Mouse (Mus musculus) cerebellum, postnatal 10 days (tissue): Measurements from ENCODE around the gene Pgm5.
A peak's percentile ranks its signal among the peaks of the same experiment; 100 is the strongest.
"Not testable (repeated sequence)": the region's sequence is repeated elsewhere in the genome, so short reads cannot be mapped to it uniquely, and the experiment has no call there.

Experiments
- DNase-seq, 2 experiments: peaks; one replicate each; pipeline ENCODE4 v3.0.0; 2021; ENCODE audit warnings: mixed read lengths in 2 of 2

The Pgm5 gene

DNA sequence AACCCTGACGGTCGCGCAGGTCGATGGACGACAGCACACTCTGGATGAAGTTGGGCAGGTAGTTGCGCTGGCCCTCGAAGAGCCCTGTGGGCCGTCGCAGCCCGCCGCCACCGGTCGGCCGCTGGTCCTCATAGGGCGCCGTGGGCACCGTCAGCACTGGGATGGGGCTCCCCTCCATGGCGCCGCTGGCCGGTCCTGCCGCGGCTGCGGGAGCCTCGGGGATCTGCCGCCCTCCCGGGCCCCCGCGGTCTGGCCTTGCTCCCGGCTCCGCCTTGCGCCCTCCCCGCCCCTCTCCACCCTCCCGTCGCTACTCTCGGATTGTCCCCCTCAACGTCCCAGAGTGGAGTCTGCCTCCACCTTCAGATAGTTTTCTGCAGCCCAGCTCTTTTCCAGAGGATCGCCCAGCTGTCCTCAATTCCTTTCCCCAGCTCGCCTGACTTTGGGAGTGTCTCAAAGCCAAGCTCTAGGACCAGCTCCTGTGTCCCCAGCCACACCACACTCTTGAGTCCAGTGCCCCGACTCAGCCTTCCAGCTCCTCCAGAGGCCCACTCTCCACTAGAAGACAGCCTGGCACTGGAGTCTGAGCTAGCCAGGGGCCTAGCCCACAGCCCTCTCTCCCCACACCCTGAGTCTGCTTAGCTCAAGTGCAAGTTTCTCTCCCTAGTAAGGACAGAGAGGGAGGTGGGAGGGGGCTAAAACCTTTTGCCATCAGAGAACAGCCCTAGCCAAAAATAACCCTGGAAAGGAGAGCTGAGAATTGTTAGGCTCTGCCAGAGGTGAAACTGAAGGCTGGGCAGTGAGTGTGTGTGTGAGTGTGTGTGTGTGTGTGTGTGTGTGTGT is at the start of gene Pgm5:
Gene Pgm5 (minus strand): TSS at position 244 of the 840 bp plus-strand sequence.
- DNase-seq: peak; percentile 23 to 39

DNA sequence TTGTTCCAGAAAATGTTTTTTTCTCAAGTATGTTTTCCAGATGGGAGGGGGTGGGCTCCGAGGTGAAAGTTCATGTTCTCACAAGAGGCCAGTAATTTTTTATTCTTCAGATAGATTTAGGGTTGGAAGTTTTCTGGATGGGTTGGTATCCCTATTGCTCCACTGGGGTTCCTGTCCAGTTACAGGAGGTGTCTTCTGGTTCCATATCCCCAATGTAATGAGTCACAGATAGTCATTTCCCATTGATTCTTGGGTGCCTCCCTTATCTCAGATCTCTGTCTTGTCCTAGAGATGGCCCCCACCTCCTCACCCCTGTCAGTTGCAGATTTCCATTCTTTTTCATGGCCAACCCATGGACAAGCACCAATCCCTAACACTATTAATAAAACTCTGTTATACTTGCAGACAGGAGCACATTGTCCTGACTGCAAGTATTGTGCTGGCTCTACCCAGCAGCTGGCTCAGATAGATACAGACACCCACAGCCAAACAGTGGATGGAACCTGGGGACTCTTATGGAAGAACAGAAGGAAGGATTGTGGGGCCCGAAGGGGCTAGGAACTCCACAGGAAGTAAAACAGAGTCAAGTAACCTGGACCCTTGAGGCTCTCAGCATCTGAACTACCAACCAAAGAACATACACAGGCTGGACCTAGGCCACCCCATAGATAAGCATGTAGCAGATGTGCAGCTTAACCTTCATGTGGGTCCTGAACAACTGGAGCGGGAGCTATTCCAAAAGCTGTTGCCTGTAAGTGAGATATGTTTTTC is 46.9 kb upstream of the Pgm5 start:
- no peak for DNase-seq

DNA sequence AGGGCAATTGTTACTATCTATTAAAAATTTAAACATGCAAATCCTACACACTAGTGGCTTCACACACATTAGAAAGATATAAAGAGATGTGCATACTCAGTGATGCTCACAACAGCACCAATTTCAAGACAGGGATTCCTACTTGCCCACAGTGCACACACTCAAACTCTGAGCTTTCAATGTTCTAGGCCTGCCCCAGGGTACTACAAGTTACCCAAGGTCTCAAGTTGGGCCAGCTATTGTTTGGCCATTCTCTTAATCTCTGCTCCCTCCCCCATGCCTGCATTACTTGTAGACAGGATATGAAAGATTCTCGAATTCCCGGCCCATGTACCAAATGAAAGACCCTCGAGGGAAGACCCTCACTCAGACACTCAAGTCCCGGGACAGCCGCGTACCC is 46.0 kb upstream of the Pgm5 start:
- DNase-seq: no peak

DNA sequence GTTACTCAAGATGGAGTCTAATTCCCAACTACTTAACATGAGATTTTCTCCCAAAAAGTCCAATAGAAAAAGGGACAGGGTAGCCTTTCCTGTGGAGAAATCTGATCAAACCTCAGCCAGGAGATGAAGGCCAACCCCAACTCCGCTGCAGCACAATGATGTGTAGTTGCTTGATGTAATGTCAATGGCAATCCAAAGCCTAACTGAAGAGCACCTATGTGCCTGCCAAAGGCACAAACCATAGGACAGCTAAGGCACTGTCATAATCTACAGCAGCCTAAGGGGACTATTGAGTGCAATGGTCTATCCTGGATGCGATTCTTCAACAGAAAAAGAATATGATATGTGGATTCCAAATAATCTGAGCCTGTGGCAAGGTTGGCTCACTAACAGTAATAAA is 41.2 kb upstream of the Pgm5 start:
- DNase-seq: no peak

DNA sequence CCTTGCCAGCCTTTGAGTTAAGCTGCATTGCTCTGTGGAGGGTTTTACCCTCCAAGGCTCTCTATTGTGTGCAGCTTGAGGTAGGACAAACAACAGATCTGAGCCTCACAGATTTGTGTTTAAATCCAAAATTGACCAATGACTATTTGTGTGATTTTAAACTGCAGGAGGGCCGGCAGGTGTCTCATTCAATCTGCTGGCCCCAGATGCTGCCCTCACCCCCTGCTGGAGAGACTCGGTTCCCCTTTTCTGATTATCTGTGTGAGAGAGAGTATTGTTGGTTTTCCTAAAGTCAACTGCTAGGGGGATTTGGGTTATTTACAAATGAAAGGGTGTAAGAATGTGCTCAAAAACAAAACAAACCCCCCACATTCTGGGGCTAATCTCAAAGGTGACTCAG is 40.6 kb upstream of the Pgm5 start:
- no peak for DNase-seq

DNA sequence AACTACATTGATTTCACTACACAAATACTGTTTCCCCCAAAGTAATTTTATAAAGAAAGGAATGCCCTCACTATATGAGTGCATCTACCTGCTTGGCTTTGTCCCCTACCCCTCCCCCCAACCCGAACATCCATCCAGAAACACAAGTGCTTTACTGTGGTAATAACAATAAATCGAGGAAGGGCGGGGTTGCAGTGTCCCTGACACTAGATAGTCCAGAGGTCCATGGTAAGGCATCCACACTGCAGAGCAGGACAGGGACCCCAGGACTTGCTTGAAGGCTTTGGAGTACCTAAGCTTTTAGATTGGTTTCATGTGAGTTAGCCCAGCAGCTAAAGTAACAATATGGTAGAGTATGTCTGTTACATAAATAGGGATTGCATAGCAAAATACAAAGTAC is 40.0 kb upstream of the Pgm5 start:
- DNase-seq: no peak

DNA sequence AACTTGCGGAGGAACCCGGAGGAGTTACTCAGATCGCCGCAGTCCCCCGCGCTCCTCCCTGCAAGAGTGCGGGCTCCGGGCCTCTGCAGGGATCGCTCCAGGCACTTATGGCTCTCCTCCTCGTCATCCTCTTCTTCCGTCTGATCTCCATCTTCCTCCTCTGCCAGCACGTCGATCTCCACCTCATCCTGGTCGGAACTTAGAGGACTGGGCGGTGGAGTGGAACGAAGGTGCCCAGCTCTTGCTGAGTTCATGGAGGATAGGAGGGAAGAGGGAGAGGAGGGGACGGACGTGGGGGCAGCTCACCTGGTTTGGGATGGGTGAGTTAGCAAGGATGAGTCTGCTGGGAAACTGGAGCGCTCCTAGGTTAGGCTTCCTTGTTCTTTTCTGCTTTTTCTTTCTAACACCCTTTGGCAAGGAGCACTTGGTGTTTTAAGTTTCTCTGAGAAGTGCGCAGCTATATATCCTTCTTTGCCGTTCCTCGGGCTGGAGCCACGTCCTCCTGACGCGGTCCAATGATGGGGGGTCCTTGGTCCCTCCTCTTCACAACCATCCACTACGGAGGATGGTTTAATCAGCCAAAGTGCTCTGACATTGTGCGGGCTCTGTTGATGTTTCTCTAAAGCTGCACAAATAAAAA is 39.0 kb upstream of the Pgm5 start, which contains the start of gene Foxd4:
Gene Foxd4 (minus strand): TSS at position 617 of the 640 bp plus-strand sequence.
- DNase-seq: peak in 1 of 2 experiments; percentile 9

DNA sequence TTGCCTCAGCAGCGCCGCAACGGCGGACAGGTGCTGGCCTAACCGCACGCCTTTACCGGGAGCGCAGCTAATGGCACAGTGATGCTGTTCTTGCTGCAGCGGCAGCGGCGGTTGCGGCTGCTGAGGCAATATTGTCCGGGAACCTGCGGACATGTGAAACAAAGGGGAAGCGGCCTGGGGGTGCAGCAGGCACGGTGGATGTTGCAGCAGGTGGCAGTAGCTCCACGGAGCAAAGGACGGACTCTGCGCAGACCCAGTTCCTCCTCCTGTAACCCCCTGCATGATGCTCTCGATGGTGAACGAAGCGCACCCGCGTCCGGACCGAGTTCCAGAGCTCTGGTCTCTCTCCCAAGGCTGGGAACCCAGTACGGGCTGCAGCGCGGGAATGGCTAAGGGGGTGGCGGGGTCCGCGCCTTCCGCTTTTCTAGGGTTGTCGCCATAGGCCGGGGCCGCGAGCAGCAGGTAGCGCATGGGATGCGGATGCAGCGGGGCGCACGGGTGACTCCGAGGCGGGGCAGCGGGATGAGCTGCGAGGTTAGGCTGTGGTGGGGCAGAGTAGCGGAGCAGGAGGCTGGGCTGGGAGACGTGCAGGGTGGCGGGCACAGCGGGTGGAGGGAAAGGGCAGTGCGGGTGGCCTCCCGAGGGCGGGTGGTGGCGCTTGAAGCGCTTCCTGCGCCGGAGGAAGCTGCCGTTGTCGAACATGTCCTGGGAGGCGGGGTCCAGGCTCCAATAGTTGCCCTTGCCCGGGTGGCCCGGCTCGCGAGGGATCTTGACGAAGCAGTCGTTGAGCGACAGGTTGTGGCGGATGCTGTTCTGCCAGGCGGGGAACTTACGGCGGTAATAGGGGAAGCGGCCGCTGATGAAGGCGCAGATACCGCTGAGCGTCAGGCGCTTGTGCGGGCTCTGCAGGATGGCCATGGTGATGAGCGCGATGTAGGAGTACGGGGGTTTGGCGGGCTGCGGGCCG is 38.2 kb upstream of the Pgm5 start:
- peak; percentile 29 to 42 for DNase-seq

DNA sequence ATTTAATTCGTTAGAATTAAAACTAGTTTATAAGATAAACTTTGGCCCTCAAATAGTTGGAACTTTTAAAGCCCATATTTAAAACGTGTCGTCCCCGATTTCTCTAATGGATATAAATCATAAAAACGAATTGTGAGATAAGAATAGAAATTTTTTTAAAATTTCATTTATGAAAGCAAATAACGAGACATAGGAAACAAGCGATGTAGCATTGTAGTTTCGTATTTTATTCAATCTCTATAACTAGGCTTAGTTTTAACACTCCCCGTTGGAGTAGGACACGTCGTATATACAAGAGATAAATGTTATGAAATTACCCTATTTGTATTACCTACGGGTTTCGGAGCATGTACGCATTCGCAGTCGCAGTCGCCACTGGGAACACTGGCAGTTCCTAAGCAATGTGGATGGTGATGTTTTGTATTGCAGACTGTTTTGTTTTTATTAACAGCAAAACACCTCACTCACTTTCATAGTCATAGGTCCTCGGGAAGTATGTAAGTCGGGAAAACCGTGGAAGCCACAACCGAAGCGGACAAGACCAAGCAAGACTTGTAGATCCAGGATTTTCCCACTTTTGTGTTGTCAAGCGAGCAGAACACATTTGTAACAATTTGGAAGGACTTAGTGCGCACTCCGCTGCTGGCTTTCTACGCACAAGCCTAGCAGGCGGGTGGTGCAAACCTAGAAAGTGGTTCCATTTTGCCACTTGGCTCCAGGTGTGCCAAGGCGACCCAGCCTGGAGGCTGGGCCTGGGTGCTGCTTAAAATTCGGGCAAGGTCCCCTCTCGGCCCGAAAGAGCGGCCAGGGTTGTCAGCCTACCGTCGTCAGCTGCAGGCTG is 37.3 kb upstream of the Pgm5 start:
- peak in 1 of 2 experiments; percentile 50 for DNase-seq

DNA sequence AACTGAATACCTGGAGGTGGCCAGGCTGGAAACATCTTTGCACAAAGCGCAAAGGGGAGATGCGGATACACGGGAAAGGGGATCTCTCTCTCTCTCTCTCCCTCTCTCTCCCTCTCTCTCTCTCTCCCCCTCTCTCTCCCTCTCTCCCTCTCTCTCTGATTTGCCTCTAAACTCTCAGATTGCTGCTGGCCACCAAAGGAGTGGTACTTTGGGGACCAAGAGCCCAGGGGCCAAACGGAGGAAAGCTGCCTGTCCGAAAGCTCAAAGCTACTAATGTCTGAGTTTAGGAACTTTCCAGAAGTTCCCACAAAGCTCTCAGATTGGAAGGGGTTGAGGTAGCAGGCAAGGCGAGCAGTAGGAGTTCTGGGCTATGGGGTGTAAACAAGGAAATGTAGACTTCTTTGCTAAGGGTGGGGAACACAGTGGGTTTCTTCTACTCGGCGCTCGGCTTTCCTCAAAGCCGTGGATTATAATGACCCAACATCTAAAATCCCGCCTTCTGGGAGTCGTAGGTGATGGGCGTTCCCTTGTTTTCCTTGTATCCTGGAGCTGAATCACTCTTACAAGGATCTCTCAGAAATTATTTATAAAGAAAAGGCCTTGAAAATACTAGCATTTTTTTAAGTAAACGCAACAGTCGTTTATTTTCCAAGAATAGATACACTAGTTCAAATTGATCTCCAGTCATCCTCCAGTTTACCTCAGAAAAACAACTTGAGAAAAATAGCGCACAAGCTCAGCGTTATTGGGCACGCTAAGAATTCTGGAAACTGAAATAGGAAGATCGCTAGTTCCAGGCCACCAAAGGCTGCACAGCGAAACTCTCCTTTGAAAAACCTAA is 36.5 kb upstream of the Pgm5 start:
- DNase-seq: peak in 1 of 2 experiments; percentile 38

DNA sequence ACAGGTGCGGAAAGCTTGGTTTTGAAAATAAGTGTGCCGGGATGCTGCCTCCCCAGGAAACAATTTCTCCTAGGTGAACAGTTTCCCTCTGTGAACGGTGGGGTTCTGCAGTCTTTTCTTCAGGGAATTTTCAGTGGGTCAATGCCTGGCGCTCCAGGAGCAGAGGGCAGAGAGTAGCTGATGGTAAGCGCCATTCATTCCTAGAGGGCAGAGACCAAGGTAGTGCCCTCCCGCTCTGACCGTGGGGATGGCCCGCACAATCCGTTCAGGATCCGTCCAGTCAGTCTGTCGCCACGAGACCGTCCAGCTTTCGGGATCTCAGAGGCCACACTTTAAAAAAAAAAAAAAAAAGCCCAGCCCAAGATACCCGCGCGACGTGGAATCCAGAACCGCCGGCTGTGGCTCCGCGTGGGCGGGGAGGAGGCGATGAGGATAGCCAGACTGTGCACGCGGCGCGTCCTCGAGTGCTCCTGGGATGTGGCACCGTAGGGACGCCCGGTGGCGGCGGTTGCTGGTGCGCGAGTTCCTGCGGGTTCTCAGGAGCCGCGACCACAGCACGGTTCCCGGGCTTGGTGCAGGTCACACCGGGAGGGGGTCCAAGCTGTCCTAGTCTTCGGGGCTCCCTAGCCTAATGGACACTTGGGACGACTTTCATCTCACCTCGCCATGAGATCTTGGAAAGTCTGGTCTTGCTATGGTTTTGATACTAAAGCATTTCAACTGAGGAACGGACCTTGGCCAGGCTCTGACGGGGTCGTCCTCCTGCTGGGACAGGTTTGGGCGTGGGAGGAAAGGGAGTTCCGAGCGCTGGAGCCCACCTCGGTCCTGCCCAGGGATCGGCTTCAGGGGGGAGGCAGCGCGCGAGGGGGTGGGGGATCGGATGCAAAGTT is 35.6 kb upstream of the Pgm5 start:
- DNase-seq: peak; percentile 32 to 33

DNA sequence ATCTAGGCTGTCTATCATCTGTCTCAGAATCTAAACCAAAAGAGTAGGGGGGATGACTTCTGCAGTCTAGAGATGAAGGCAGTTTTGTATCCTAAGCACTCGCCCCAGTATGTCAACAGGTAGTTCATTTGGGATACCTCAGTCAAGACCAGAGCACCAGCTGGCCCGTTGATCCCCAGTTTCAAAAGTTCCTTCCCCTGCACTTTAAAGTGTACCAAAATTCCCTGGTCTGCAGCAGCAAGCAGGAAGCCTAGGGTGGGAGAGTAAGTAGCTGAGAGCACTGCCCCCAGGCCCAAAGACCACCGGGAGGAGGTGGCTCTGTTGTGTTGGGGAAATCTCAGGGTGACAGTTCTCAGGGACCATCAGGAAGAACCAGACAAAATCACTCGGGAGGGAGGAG is 34.9 kb upstream of the Pgm5 start:
- no peak for DNase-seq

DNA sequence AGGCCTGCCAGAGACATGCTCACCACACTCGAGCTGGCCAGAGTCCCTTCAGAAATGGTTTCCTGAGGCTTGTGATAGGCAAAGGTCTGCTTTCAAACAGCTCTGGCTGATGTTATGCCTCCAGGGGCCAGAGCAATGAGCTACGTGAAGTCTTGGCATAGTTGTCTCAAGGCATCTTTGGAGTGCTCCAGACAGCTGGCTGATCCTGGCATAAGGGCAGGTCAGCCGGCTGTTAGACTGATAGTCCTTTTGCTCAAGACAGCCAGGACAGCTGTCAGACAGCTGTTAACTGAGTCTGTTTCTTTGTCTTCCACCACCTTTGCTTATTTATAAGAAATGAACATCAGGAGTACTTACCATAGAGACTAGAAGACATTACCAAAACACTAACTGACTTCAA is 25.2 kb upstream of the Pgm5 start:
- no peak for DNase-seq

DNA sequence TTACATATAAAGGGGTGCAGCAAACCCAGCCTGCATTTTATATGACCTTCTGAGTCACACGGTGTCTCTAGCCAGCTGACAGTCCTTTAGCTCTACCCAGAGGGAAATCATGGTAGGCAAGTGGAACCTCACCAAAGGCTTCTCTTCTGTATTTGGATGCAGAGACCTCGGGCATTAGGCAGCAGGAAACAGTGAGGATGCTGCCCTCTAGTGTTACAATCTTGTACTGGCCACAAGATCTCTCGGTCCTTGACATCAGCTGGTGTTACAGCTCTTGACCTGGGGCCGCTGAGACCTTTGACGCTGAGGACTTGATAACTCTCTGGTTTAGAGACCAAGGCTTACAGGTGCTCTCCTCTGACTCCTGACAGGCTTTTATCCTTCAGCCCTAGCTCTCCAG is 23.8 kb upstream of the Pgm5 start:
- peak; percentile 75 to 83 for DNase-seq

DNA sequence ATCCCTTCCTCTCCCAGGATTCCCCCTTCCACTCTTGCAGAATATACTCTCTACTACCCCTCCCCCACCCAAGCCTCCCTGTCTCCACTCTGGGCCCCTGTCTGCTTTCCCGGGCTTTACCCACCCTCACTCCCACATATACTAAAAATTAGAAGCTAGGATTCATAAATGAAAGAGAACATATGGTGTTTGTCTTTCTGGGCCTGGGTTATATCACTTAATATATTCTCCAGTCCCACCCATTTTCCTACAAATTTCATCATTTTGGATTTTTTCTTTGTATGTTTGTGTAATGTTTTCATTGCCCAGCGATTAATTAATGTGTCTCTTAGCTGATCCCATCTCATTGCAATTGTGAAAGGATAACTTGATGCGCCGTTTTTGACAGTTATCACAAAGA is 19.6 kb upstream of the Pgm5 start:
- DNase-seq: no peak

DNA sequence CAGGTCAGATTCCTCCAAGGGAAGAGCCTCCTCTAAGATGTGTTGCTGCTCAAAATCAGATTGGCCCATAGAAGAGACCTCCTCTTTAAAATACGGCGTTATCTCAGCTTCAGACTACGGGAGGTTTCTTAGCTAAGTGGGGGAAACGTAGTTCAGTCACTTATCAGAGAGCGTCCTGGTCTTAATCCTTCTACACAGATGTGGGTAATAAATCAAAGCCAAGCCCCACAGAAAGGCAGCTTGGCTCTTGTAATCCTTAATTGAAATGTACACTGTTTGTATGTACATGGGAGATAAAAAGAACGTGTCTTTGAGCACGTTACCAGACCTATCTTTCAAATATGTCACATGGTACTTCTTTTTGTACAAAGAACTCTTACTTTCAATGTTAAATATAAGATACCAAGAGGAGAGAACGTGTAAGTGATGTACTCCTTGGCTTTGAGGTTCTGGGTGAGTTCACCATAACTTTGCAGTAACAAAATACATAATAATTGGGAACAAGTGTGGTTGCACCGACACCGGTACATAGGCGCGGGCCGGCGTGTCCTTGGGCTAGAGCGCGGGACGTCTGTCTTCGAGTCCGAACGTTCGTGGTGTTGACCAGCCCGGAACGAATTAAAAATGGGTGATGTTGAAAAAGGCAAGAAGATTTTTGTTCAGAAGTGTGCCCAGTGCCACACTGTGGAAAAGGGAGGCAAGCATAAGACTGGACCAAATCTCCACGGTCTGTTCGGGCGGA is 13.6 kb upstream of the Pgm5 start, which contains the start of gene Gm10053:
Gene Gm10053 (plus strand): TSS at position 558 of the 742 bp plus-strand sequence.
- not testable (repeated sequence) for DNase-seq

DNA sequence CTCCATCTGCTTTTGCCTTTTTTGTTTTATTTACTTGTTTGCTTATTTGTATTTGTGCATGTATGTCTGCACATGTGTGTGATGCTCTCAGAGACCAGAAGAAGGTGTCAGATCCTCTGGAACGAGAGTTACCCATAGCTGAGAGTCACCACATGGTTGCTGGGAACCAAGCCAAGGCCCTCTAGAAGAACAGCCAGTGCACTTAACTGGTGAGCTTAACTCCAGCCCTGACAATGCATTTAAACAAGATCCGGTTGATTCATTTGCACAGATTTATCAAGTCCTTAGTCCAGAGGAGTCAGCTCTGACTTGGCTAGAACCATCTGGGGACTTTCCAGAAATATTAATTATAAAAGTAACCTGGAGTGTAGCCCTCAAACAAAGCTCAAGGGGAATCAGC is 12.2 kb upstream of the Pgm5 start:
- DNase-seq: peak; percentile 43 to 59

DNA sequence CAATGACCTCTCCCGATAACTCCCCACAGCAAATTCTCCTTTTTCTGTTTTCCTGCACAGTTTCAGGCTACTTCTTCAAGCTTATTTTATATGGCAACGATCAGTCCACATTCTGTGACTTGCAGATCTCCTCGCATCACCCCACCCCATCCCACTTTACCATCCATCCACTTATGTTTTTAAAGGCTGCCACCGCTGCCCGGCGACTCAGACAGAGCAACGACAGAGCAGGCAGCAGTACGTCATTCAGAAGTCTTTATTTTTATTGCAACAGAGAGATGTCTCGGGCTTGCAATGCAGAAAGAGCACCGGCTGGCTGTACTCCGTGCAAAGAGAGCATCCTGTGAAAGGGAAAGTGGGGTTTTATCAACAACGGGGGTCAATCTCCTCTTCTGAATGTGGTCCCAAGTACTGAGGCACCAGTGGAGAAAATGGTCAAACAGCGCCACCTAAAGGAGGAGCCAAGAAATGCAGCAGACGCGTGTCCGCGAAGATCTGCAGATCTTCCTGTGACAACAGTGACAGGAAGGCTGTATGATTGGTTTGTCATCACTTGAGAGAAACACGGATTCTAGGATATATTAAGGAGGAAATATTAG is 9.5 kb upstream of the Pgm5 start:
- DNase-seq: peak; percentile 86 to 91
